Mouse (Mus musculus) midbrain, embryonic 10.5 days (tissue): Measurements from ENCODE around the gene Slc6a1. TPM values are rescaled to one million over a fixed set of nuclear protein-coding genes. Genes with fewer than 3 reads are reported as not detected.

Experiments used
- DNase-seq: peaks from one replicate; pipeline ENCODE4 v3.0.0-alpha.2; 2017; ENCODE audit warnings: low spot score
- H3K27ac ChIP-seq: fragments of 300-500 bp; sonication (generic); replicated peaks from 2 replicates; pipeline ENCODE4 v1.5.1; 2016; ENCODE audit warnings: mild to moderate bottlenecking
- H3K27me3 ChIP-seq: fragments of 300-500 bp; sonication (generic); 2 replicates; pipeline ENCODE4 v1.6.1; 2016; ENCODE audit warnings: low read depth, mild to moderate bottlenecking; ENCODE audit not compliant: poor library complexity, severe bottlenecking
- H3K36me3 ChIP-seq: fragments of 300-500 bp; sonication (generic); 2 replicates; pipeline ENCODE4 v1.6.1; 2016; ENCODE audit warnings: mild to moderate bottlenecking, moderate library complexity
- H3K4me1 ChIP-seq: fragments of 300-500 bp; sonication (generic); 2 replicates; pipeline ENCODE4 v1.6.1; 2016
- H3K4me3 ChIP-seq: fragments of 300-500 bp; sonication (generic); 2 replicates; pipeline ENCODE4 v1.5.1; 2016; ENCODE audit warnings: mild to moderate bottlenecking, moderate library complexity
- H3K9me3 ChIP-seq: fragments of 300-500 bp; sonication (generic); replicated peaks from 2 replicates; pipeline ENCODE4 v1.6.1; 2016; ENCODE audit warnings: mild to moderate bottlenecking
- WGBS: fragments of 180-500 bp; shearing (Covaris S2); methylation state at CpG from one replicate; pipeline ENCODE4 v1.1.7; 2016; 5-methylcytosine and 5-hydroxymethylcytosine counted together
- polyA plus RNA-seq: library from polyadenylated mRNA; unstranded; fragments of >200 nt; fragmentation: Nextera tagmentation; extraction: Ambion mirVana; gene quantifications from 2 replicates; pipeline ENCODE4 v1.2.1, GENCODE M21; 2016

Gene Slc6a1
- polyA plus RNA-seq = 4.7 and 13.1 TPM in 2 replicates

DNA sequence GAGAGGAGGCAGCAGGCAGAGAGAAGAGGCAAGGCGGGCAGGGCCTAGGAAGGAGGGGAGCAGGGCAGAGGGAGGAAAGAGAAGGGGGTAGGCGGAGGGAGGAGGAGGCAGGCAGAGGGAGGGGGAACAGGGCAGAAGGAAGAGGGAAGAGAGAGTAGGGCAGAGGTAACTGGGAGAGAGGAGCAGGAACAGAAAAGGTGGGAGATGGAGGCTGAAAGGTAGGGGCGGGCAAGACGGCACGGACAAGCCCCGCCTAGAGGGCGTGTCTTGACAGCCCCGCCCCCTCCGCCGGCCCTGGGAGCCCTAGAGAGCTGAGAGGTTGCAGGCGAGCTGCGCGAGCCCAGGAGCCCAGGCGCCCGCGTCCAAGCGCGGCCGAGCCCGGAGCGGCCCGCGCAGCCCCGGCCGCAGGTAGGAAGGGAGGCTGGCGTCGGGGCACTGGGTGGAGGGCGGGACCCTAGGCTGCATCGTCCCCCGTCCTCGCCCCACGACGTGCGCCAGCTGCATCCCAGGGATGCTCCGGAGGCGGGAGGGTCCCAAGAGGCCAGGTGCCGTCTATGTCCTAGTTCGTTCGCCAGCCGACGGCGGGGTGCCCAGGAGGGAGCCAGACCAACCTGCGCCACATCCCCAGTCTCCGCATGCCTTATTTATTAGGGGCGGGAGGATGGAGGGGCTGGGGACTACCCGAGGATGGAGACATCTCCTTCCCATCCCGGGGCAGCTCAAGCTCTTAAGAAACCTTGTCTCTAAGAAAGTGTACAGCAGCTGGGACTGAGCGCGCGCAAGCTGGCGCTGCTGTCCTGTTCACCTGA, at the start of gene Slc6a1:
Slc6a1 (plus strand) TSS at position 167 of the 809 bp plus-strand sequence.
- peak within 1 kb of the TSS; percentile 73 for H3K27ac ChIP-seq
- 2% methylated on average over 49 of the region's 51 CpGs for WGBS

GRCm38 (mm10) chr6:114238892-114239644, 43.4 kb upstream of the Slc6a1 start:
- Histone ChIP-seq H3K4me1 (peaks cover 22% of the 10 kb centered on the region), H3K9me3 (no peaks in the 10 kb centered on the region), H3K4me3 (no peak overlapping the region), H3K27me3 (peaks cover 29% of the 10 kb centered on the region), H3K27ac (peak overlapping the region; percentile 23; the same call in 1 of the 2 replicates), H3K36me3 (no peaks in the 10 kb centered on the region)
- DNase-seq = no peak
- 42% methylated on average over 6 of the region's 6 CpGs for WGBS

More for the DNA sequence above, at the start of gene Slc6a1:
- Histone ChIP-seq H3K4me1 (peaks cover 31% of the 10 kb centered on the region), H3K4me3 (peak within 1 kb of the TSS; percentile 55), H3K9me3 (no peaks in the 10 kb centered on the region), H3K27me3 (peaks cover 85% of the 10 kb centered on the region), H3K36me3 (no peaks in the 10 kb centered on the region)
- peak; percentile 75 for DNase-seq

GRCm38 (mm10) chr6:114245665-114246064, 36.8 kb upstream of the Slc6a1 start:
- Histone ChIP-seq H3K4me1 (0 out of 2 replicates have a peak, but pooled peaks cover 3% of the 10 kb centered on the region), H3K36me3 (no peaks in the 10 kb centered on the region), H3K27me3 (peaks cover 30% of the 10 kb centered on the region; the same call in 1 of the 2 replicates), H3K4me3 (no peak overlapping the region), H3K27ac (no peak overlapping the region), H3K9me3 (no peaks in the 10 kb centered on the region)
- 85% methylated on average over 11 of the region's 11 CpGs for WGBS
- no peak for DNase-seq

GRCm38 (mm10) chr6:114250311-114250710, 32.1 kb upstream of the Slc6a1 start:
- 11% methylated on average over 5 of the region's 5 CpGs for WGBS
- Histone ChIP-seq H3K9me3 (no peaks in the 10 kb centered on the region), H3K36me3 (no peaks in the 10 kb centered on the region), H3K27ac (no peak overlapping the region), H3K4me3 (no peak overlapping the region), H3K4me1 (0 out of 2 replicates have a peak, but pooled peaks cover 3% of the 10 kb centered on the region), H3K27me3 (peaks cover 45% of the 10 kb centered on the region; the same call in 1 of the 2 replicates)
- peak; percentile 78 for DNase-seq

DNA sequence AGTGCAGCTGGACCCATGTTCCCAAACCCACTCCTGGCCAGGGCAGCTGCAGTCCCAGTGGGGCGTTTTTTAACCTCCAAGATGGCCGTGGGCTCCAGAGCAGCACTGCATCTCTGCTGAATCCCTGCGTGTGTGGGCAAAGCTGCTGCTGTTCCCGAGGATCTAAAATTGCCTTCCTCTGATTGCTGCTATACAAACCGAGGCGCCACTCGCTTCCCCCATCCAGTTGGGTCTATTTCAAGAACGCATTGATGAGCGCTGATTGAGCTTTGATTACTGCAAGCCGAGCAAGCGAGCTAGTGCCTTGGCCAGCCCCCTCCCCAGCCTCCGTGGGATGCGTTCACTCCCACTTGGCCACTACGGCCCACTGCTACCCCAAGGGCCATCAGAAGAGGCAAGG, 27.5 kb upstream of the Slc6a1 start:
- no peak for DNase-seq
- H3K36me3 ChIP-seq = no peaks in the 10 kb centered on the region
- H3K27me3 ChIP-seq = peaks cover 16% of the 10 kb centered on the region; the same call in 1 of the 2 replicates
- WGBS = 84% methylated on average over 14 of the region's 14 CpGs
- H3K27ac ChIP-seq = no peak overlapping the region
- no peak overlapping the region for H3K4me3 ChIP-seq
- peaks cover 20% of the 10 kb centered on the region for H3K4me1 ChIP-seq
- H3K9me3 ChIP-seq = no peaks in the 10 kb centered on the region

DNA sequence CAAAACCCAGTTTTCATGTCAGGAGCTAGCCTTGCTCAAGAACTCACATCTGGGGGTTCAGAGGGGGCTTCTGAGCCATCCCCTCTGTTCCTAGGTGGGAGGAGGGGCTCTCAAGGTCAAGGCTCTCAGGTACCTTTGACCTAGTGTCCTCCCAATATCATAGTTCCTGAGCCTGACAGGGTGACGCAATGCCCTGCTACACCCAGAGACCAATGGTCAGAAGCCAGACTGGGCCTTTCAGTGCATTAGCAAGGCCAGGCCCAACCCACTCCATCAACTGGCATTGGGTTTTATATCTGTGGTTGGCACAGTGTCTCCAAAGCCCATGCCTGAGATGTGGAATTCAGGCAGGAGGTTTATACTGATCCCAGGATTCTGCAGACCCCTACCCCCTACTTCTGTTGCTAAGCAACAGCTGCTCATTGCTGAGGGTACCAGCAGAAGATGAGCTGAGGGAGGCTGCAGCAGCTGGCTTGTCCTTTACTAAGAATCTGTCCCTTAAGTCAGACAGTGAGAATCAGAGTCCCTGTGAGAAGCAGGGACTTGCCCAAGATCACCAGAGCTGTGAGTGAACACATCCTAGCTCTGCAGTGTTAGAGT, 24.6 kb upstream of the Slc6a1 start:
- Histone ChIP-seq H3K27me3 (no peaks in the 10 kb centered on the region), H3K36me3 (no peaks in the 10 kb centered on the region), H3K27ac (peak overlapping the region; percentile 39; the same call in 1 of the 2 replicates), H3K4me3 (no peak overlapping the region), H3K4me1 (peaks cover 24% of the 10 kb centered on the region), H3K9me3 (no peaks in the 10 kb centered on the region)
- no peak for DNase-seq
- 95% methylated on average over 1 of the region's 1 CpGs for WGBS

DNA sequence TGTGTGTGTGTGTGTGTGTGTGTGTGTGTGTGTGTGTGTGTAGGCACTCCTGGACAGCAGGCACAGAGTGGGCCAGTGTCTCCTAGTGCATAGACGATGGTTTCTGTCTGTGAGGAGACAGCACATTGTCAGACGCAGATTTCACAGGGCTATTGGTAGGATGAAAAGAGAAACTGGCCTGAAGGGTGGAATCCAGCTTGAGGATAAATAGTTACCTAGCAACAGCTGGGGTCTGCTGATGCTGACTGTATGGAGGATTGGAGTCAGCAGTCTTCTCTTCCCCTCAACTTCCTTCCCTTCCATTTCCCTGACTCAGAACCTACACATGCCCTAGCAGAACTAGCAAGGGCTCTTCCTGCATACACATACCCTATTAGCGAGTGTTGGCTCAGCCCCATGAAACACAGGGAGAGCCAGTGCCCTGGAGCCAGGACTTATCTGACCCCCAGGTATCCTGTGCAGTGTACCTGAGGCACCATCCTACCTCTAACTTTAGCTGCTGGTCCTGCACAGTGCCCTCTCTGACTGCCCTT, 23.7 kb upstream of the Slc6a1 start:
- 45% methylated on average over 3 of the region's 3 CpGs for WGBS
- H3K4me3 ChIP-seq = no peak overlapping the region
- no peaks in the 10 kb centered on the region for H3K9me3 ChIP-seq
- H3K4me1 ChIP-seq = peaks cover 24% of the 10 kb centered on the region
- no peaks in the 10 kb centered on the region for H3K36me3 ChIP-seq
- DNase-seq = no peak
- peak overlapping the region; percentile 39; the same call in 1 of the 2 replicates for H3K27ac ChIP-seq
- no peaks in the 10 kb centered on the region for H3K27me3 ChIP-seq

GRCm38 (mm10) chr6:114261609-114262008, 20.8 kb upstream of the Slc6a1 start:
- WGBS = 61% methylated on average over 6 of the region's 6 CpGs
- Histone ChIP-seq H3K4me1 (peaks cover 34% of the 10 kb centered on the region), H3K4me3 (no peak overlapping the region), H3K27me3 (no peaks in the 10 kb centered on the region), H3K9me3 (no peaks in the 10 kb centered on the region), H3K27ac (no peak overlapping the region), H3K36me3 (no peaks in the 10 kb centered on the region)
- no peak for DNase-seq

GRCm38 (mm10) chr6:114264010-114264409, 18.4 kb upstream of the Slc6a1 start:
- Histone ChIP-seq H3K4me3 (no peak overlapping the region), H3K4me1 (peaks cover 31% of the 10 kb centered on the region), H3K36me3 (no peaks in the 10 kb centered on the region), H3K27me3 (no peaks in the 10 kb centered on the region), H3K9me3 (no peaks in the 10 kb centered on the region), H3K27ac (no peak overlapping the region)
- DNase-seq = no peak
- WGBS = 83% methylated on average over 3 of the region's 3 CpGs

DNA sequence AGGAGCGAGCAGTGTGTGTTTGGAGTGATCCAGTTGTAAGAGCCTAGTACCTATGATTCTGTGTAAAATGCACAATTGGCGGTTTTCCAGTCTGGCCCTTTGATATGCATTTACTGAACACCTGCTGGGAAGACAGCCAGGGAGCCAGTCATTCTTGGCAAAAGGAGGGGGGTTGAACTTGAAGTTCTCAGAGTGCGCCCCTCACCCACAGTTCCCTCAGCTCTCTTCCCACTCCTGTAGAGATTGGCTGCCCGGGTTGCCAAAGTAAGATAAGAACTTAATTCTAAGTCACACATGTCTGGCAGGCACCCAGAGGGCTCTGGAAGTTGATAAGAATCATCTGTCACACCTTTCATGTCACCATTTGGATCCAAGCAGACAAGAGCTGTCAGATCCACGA, 18.0 kb upstream of the Slc6a1 start:
- no peak for DNase-seq
- H3K4me3 ChIP-seq = no peak overlapping the region
- H3K9me3 ChIP-seq = no peaks in the 10 kb centered on the region
- 76% methylated on average over 5 of the region's 5 CpGs for WGBS
- no peaks in the 10 kb centered on the region for H3K36me3 ChIP-seq
- peaks cover 31% of the 10 kb centered on the region for H3K4me1 ChIP-seq
- H3K27ac ChIP-seq = no peak overlapping the region
- no peaks in the 10 kb centered on the region for H3K27me3 ChIP-seq

DNA sequence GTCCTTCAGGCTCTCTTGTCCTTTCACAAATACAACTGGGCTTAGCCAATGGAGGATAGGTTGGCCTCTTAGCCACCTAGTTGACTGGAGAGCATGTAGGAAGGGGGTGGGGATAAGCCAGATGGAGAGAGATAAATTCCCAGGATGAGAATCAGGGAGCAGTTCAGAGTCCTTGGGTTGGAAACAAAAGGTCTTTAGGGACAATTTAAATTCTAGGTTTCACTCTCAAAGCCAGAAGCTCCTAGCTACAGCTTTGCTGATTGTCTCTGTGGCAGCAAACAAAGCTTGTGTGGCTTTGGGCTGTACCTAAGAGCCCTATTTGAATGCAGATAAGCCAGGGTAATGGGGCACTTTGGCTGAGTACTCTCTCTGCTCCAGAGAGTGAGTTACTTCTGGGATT, 16.2 kb upstream of the Slc6a1 start:
- H3K9me3 ChIP-seq = no peaks in the 10 kb centered on the region
- no peak overlapping the region for H3K27ac ChIP-seq
- H3K4me3 ChIP-seq = no peak overlapping the region
- 0 out of 2 replicates have a peak, but pooled peaks cover 4% of the 10 kb centered on the region for H3K27me3 ChIP-seq
- H3K4me1 ChIP-seq = peaks cover 31% of the 10 kb centered on the region
- no peak for DNase-seq
- no peaks in the 10 kb centered on the region for H3K36me3 ChIP-seq

DNA sequence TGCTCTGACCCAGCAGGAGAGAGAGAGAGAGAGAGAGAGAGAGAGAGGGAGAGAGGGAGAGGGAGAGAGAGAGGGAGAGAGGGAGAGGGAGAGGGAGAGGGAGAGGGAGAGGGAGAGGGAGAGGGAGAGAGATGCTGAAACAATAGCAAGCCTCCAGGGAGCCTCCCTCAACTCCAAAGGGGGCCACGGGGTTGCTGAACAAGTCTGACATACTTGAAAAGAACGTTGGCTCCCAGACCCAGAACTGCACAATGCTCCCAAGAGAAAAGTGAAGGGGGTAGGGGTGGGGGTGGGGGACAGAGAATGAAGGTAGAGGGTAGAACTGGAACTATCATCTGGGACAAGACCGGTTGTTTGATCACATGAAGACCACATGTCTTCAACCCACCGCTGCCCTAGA, 14.5 kb upstream of the Slc6a1 start:
- no peak for DNase-seq

More for the DNA sequence above, 14.5 kb upstream of the Slc6a1 start:
- WGBS = 42% methylated on average over 4 of the region's 4 CpGs
- Histone ChIP-seq H3K36me3 (no peaks in the 10 kb centered on the region), H3K27ac (no peak overlapping the region), H3K9me3 (no peaks in the 10 kb centered on the region), H3K4me1 (peaks cover 27% of the 10 kb centered on the region), H3K4me3 (no peak overlapping the region), H3K27me3 (peaks cover 14% of the 10 kb centered on the region; the same call in 1 of the 2 replicates)
